Mouse (Mus musculus) kidney, postnatal 14 days (tissue): Measurements from ENCODE around the gene Nr3c2.

Experiments used
- DNase-seq: peaks from one replicate; pipeline ENCODE4 v3.0.0; 2022; ENCODE audit warnings: mixed read lengths

The Nr3c2 gene

DNA sequence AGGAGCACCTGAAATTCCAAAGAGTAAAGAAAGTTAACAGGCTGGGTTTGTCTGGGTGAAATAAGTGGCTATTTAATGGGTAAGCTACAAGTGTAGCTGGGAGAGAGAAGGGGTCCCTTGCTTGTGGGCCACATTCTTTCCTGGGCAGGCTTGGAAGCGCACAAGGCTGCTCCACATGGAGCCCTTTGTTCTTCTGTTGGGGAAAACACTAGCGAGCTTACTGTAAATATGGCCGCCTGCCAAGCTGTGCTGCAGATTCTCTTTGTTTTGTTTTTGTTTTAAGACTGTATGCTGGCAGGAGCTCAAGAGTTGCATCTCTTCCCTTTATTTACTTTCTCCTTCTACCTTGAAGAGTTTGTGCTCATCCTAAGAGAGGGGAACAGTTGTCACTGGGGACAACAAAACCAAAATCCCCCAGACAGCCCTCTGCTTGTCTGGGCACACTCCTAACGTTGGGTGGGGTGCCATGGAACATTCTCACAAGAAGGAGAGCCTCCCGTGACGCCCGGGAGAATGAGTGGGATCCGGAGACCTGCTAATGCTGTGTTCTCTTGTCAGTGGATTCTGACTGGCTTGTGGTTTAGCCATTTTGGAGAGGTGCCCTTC lies 73.8 kb downstream of the Nr3c2 start:
- DNase-seq = peak; percentile 56

DNA sequence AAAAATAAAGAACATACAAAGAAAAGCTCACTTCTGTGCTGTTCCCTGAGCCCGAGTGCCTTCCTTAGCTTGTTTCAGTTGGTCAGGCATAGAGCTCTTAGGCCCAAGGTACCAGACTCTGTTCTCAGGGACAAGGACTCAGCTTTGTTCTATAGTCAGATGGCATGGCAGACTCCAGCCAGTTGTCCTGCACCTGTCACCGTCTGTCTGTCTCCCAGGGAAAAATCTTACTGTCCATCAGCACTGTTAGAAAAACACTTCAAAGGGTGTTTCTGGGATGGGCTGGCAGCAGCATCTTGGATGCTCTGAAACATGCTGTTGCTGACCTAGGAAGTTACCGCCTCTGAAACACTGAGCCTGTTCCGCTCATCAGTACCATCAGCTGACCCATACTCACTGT lies 78.7 kb downstream of the Nr3c2 start:
- DNase-seq = no peak

DNA sequence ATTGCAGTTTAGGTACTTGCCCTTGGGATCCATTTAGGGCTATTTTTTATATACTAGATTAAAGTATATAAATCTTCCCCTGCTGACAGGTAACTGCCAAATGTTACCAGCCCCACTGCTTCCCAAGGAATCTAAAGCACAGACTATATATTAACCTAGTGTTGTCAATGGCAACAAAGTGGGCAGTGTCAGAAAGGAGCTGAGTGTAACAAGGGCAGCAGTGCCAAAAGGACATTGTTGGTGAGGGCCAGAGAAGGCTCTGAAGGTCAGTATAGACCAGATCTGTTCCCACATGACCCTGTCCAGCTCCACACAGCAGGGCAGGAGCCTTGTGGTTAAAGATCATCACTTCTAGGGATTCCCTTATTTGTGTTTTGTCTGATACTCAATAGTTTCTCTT lies 84.8 kb downstream of the Nr3c2 start:
- DNase-seq = no peak

GRCm38 (mm10) chr8:76984851-76985250 lies 85.6 kb downstream of the Nr3c2 start:
- DNase-seq = no peak

DNA sequence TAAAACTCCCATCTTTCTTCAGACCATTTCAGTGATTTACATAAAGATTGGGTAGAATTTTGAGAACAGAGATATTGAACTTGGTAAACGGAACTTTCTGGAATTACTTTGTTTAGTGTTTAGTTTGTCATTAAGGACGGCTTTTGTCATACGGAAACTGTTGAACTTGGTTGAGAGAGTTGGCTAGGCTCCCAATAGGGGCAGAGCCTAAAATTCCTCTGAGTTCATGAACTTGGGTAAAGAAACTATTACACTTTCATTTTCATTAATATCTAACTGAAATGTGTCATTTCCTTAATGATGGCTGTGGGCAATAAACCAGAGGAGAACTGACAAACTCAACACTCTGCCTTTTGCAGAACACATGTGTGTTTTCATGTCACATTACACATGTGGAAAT lies 88.6 kb downstream of the Nr3c2 start:
- peak; percentile 63 for DNase-seq

GRCm38 (mm10) chr8:76998276-76998675 lies 99.0 kb downstream of the Nr3c2 start:
- no peak for DNase-seq

GRCm38 (mm10) chr8:77009425-77009824 lies 110.2 kb downstream of the Nr3c2 start:
- DNase-seq = no peak

GRCm38 (mm10) chr8:77011985-77012384 lies 112.7 kb downstream of the Nr3c2 start:
- no peak for DNase-seq

DNA sequence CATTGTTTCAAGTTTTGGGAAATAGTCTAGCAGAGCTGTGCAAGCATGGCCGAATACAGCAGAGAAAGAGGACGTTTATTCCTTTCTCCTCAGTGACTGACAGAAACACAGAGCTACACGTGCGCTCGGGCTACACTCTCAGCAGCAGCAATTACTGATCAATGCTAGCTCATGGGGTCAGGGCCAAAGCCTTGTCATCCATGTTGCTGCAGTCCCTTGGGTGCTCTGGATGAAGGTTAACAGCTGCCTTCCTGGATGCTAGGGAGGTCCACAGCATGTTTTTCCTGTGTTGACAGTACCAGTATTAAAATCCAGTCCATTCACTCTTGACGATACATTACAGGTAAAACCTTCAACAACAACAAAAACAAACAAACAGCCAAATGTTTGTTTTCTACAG lies 113.4 kb downstream of the Nr3c2 start:
- DNase-seq = no peak

DNA sequence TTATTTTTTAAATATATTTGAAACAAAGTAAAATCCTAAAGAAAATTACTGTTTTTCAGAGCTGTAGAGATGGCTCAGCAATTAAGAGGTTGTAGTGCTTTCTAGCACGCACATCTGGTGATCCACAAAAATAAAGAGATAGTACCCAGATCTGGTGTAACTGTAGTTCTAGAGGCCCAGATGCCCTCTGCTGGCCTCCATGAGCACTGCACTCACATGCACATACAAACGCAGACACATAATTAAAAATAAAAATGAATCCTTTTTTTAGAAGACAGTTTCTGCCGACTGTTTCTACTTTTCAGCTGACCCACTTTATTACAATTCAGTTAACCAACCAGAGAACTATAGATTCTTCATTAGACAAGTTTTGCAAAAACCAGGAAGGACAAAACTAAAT lies 117.5 kb downstream of the Nr3c2 start:
- DNase-seq = no peak

GRCm38 (mm10) chr8:77023837-77024710 lies 124.8 kb downstream of the Nr3c2 start:
- DNase-seq = no peak

GRCm38 (mm10) chr8:77031213-77031612 lies 132.0 kb downstream of the Nr3c2 start:
- no peak for DNase-seq

DNA sequence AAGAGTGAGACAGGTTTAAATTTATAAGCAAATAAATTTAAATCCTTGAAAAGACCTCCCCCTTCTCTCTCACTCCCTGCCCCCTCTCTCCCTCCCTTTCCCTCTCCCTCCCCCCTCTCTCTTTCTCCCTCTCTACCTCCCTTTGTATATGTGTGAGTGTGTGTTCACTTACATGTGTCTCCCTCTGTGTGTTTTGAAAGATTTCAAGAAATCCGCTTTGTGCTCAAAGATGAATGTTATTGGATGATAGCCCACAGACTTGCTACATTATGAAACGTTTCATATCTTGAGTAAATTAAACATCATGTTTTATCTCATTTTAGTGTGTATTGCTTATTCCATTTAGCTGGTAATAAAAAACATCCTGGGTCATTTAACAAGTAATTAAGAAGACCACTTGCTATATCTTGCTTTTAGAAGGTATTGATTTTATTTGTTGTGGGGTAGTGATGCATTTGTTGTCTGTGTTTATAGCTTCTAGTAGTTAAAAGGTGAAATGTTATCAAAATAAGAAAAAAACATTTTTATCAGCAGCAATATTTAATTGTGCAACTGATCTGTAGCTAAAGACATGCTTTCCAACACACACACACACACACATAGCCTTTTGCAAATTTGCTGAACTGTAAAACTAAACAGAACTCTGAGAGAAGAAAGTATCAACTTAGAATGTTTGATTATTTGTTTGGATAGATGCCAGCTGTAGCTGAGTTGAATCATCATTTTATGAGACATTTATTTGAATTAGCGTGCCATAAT lies 134.6 kb downstream of the Nr3c2 start:
- no peak for DNase-seq

DNA sequence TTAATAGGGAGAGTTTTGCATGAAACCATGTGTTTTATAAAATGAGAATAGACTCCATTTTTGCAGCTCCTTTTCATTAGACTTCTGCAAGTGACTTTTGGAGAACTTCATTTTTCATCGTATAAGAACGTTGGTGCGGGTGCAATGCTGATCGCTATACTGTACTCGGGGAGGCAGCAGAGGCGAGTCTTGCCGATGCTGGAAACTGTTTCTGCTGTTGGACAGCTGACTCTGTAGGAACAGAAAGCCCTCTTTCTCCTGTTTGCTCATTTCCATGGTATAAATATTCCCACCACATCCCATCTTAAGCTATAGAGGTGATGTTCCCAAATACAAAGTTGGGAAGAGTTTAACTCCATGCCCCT lies 135.2 kb downstream of the Nr3c2 start:
- DNase-seq = no peak

- no peak for DNase-seq
These were observed 142.0 kb downstream of the Nr3c2 start for GRCm38 (mm10) chr8:77041214-77041613.

DNA sequence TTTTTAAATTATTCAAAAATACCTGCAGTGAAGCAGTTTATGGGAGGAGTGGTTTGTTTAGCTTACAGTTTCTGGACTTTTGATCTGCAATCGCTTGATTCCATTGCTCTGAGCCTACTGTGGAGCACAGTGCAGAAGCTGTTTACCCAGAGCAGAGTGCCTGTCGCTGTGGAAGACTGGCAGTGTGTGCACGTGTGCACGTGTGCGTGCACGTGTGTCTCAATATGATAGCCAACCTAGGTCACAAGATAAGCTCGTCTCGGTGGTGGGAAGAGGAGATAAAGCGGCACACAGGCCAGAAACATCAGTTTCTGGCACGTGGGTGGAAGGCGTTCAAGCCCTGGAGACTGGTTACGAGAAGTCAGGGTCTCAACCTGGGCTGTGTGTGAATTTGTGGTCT lies 145.6 kb downstream of the Nr3c2 start:
- DNase-seq = no peak

GRCm38 (mm10) chr8:77045711-77046110 lies 146.5 kb downstream of the Nr3c2 start:
- no peak for DNase-seq

DNA sequence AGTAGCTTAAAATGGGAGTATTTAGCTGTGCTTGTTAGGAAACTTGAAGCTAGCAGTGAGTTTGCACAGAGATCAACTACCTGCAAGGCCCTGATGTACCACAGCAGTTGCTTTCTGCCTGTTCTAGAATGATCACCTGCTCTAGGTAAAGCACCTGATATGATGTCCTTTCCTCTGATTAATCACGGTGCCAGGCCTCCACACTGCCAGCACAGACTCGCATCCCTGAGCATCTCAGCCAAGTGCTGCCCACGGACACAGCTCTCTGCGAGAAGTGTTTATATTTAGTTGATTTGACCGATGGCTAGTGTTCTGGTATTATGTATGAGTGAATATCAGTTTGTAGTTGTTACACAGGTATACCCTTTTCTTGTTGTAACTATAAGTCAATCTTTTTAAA lies 147.0 kb downstream of the Nr3c2 start:
- no peak for DNase-seq

GRCm38 (mm10) chr8:77046731-77047130 lies 147.5 kb downstream of the Nr3c2 start:
- DNase-seq = no peak

GRCm38 (mm10) chr8:77051399-77052275 lies 152.4 kb downstream of the Nr3c2 start:
- DNase-seq = no peak

DNA sequence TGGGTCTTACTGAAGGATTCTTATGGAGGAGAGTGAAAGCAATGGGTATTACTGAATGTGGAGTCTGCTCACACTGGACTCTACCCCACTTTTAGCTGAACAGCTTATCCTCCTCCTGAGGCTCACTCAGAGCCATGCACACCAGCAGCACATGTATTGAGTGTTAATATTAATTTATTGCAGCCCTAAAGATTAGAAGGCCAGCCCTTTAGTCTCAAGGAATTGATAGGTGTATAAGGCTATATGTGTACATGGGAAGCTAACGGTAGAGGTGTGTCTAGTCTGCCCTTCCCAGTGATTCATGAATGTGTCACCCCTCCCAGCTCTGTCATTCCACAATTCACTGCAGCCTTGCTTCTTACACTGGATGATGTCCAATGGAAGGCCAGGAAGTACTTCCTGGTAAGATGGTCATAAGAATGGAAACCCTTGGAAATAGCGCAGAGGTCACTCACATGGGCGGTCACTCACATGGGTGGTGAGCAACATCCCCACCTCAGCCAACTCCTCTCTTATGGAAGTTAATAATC lies 156.3 kb downstream of the Nr3c2 start:
- DNase-seq = no peak

- no peak for DNase-seq
These were observed 157.6 kb downstream of the Nr3c2 start for GRCm38 (mm10) chr8:77056853-77057252.

DNA sequence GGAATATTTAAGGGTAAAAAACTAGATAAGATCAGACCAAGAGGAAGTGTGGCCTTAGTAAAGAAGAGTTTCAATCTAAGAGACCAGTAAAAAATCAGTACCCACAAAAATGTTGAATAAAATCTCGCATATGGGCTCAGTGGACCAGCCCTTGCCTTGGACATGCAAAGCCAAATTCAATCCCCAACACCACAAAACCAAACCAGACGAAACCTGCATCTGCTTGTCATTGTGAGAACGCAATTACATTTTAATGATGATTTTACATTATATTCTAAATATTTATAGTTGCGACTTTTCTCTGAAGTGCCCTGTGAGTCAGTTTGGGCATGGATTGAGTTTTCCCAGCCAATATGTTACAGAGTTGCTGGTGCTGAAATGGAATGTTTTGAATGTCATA lies 183.4 kb downstream of the Nr3c2 start:
- no peak for DNase-seq
